Mouse (Mus musculus): ENCODE results near the gene Dcakd. TPM values are rescaled to one million over a fixed set of nuclear protein-coding genes. Genes with fewer than 3 reads are reported as not detected.

Gene Dcakd
- polyA plus RNA-seq, 1 experiment from 2014 or later = 163 TPM

- 0 out of 2 replicates have a peak, but pooled peaks have one; percentile 5 for ATAC-seq (ENCODE audit: low FRiP score, low read depth)
- Histone ChIP-seq H3K9me3 (no peaks in the 10 kb centered on the region), H3K36me3 (no peaks in the 10 kb centered on the region), H3K4me2 (replicated peaks) (peak overlapping the region; percentile 62), H3K4me1 (peaks cover 47% of the 10 kb centered on the region), H3K27me3 (peaks cover 96% of the 10 kb centered on the region), H3K9ac (replicated peaks) (peak overlapping the region; percentile 46), H3K4me3 (peak overlapping the region; percentile 39), H3K27ac (replicated peaks) (no peak overlapping the region; the same call in 1 of the 2 replicates)
- 2% methylated on average over 54 of the region's 54 CpGs for WGBS
Measured at GRCm38 (mm10) chr11:102945306-102946264, 82.5 kb downstream of the Dcakd start.

Small RNA genes within 50 kb of the gene (microRNA-seq; reads per million reads assigned to microRNA genes)
- gene Mir6931 = not detected

Other genes starting within 250 kb of the Dcakd start
- 79.0 and 87.1 TPM in 2 replicates for gene Gjc1, start 208.6 kb downstream of the Dcakd start, polyA plus RNA-seq (2016; fragmentation: Nextera tagmentation; extraction: Ambion mirVana)
- not detected in 2 replicates for gene Higd1b, start 192.5 kb downstream of the Dcakd start, polyA plus RNA-seq (2016; fragmentation: Nextera tagmentation; extraction: Ambion mirVana)
- gene Eftud2, start 147.3 kb downstream of the Dcakd start, polyA plus RNA-seq (2016; fragmentation: Nextera tagmentation; extraction: Ambion mirVana) = 238 and 242 TPM in 2 replicates
- gene Ccdc103, start 147.1 kb downstream of the Dcakd start, polyA plus RNA-seq (2016; fragmentation: Nextera tagmentation; extraction: Ambion mirVana) = 1.8 and 2.3 TPM in 2 replicates
- gene Fam187a, start 143.2 kb downstream of the Dcakd start, polyA plus RNA-seq (2016; fragmentation: Nextera tagmentation; extraction: Ambion mirVana) = not detected in 2 replicates
- not detected in 2 replicates for gene Gfap, start 127.4 kb downstream of the Dcakd start, polyA plus RNA-seq (2016; fragmentation: Nextera tagmentation; extraction: Ambion mirVana)
- 9.1 and 9.7 TPM in 2 replicates for gene Kif18b, start 103.2 kb downstream of the Dcakd start, polyA plus RNA-seq (2016; fragmentation: Nextera tagmentation; extraction: Ambion mirVana)
- gene C1ql1, start 81.6 kb downstream of the Dcakd start, polyA plus RNA-seq (2016; fragmentation: Nextera tagmentation; extraction: Ambion mirVana) = 12.7 and 15.3 TPM in 2 replicates
- 41.3 and 44.8 TPM in 2 replicates for gene Nmt1, start 143 bp downstream of the Dcakd start, polyA plus RNA-seq (2016; fragmentation: Nextera tagmentation; extraction: Ambion mirVana)
- 0.79 and 1.1 TPM in 2 replicates for gene Plcd3, start 73.3 kb upstream of the Dcakd start, polyA plus RNA-seq (2016; fragmentation: Nextera tagmentation; extraction: Ambion mirVana)
- 7.5 and 8.4 TPM in 2 replicates for gene Acbd4, start 73.3 kb upstream of the Dcakd start, polyA plus RNA-seq (2016; fragmentation: Nextera tagmentation; extraction: Ambion mirVana)
- 2.6 and 3.1 TPM in 2 replicates for gene Hexim1, start 87.9 kb upstream of the Dcakd start, polyA plus RNA-seq (2016; fragmentation: Nextera tagmentation; extraction: Ambion mirVana)
- gene Hexim2, start 104.1 kb upstream of the Dcakd start, polyA plus RNA-seq (2016; fragmentation: Nextera tagmentation; extraction: Ambion mirVana) = 9.7 and 10.5 TPM in 2 replicates
- gene Fmnl1, start 142.8 kb upstream of the Dcakd start, polyA plus RNA-seq (2016; fragmentation: Nextera tagmentation; extraction: Ambion mirVana) = 1.3 and 1.8 TPM in 2 replicates
- not detected in 2 replicates for gene 1700023F06Rik, start 180.2 kb upstream of the Dcakd start, polyA plus RNA-seq (2016; fragmentation: Nextera tagmentation; extraction: Ambion mirVana)
- 0.21 TPM in 1 of 2 replicates, not detected in the other for gene Spata32, start 190.1 kb upstream of the Dcakd start, polyA plus RNA-seq (2016; fragmentation: Nextera tagmentation; extraction: Ambion mirVana)
- gene Map3k14, start 239.1 kb upstream of the Dcakd start, polyA plus RNA-seq (2016; fragmentation: Nextera tagmentation; extraction: Ambion mirVana) = 6.0 and 7.8 TPM in 2 replicates